Mouse (Mus musculus): Measurements from ENCODE around the gene Cds2. TPM values are rescaled to one million over a fixed set of nuclear protein-coding genes. Genes with fewer than 3 reads are reported as not detected.
"Not testable (repeated sequence)": the region's sequence is repeated elsewhere in the genome, so short reads cannot be mapped to it uniquely, and the experiment has no call there.

Cds2 gene
- polyA plus RNA-seq, 1 experiment from 2014 or later = 22.9 TPM

GRCm38 (mm10) chr2:132305165-132305564, 42.2 kb downstream of the Cds2 start:
- Histone ChIP-seq H3K36me3 (peaks cover 59% of the 10 kb centered on the region), H3K9me3 (no peaks in the 10 kb centered on the region), H3K4me3 (no peak overlapping the region), H3K9ac (no peak overlapping the region), H3K4me1 (no peaks in the 10 kb centered on the region), H3K27ac (no peak overlapping the region), H3K4me2 (no peak overlapping the region), H3K27me3 (no peaks in the 10 kb centered on the region)
- ATAC-seq (ENCODE audit: insufficient number of reproducible peaks, low FRiP score, low TSS enrichment, low read depth) = no peak
- WGBS = 92% methylated on average over 7 of the region's 7 CpGs

- Histone ChIP-seq H3K27ac (no peak overlapping the region), H3K4me1 (no peaks in the 10 kb centered on the region), H3K4me2 (no peak overlapping the region), H3K4me3 (no peak overlapping the region), H3K9me3 (no peaks in the 10 kb centered on the region), H3K36me3 (peaks cover 56% of the 10 kb centered on the region), H3K9ac (no peak overlapping the region), H3K27me3 (no peaks in the 10 kb centered on the region)
- no peak for ATAC-seq (ENCODE audit: insufficient number of reproducible peaks, low FRiP score, low TSS enrichment, low read depth)
- 55% methylated on average over 4 of the region's 4 CpGs for WGBS
Measured at GRCm38 (mm10) chr2:132305988-132306387, 43.0 kb downstream of the Cds2 start.

GRCm38 (mm10) chr2:132307213-132307843, 44.4 kb downstream of the Cds2 start:
- 91% methylated on average over 11 of the region's 11 CpGs for WGBS
- H3K9me3 ChIP-seq = no peaks in the 10 kb centered on the region
- H3K4me1 ChIP-seq = no peaks in the 10 kb centered on the region
- H3K36me3 ChIP-seq = peaks cover 48% of the 10 kb centered on the region
- no peak overlapping the region for H3K27ac ChIP-seq
- no peaks in the 10 kb centered on the region for H3K27me3 ChIP-seq
- H3K4me2 ChIP-seq = no peak overlapping the region
- no peak overlapping the region for H3K4me3 ChIP-seq
- H3K9ac ChIP-seq = no peak overlapping the region
- no peak for ATAC-seq (ENCODE audit: insufficient number of reproducible peaks, low FRiP score, low TSS enrichment, low read depth)

- H3K4me1 ChIP-seq = no peaks in the 10 kb centered on the region
- H3K27me3 ChIP-seq = no peaks in the 10 kb centered on the region
- no peaks in the 10 kb centered on the region for H3K9me3 ChIP-seq
- peaks cover 43% of the 10 kb centered on the region for H3K36me3 ChIP-seq
- H3K4me3 ChIP-seq = no peak overlapping the region
- 94% methylated on average over 6 of the region's 6 CpGs for WGBS
- H3K27ac ChIP-seq = no peak overlapping the region
- no peak for ATAC-seq (ENCODE audit: insufficient number of reproducible peaks, low FRiP score, low TSS enrichment, low read depth)
- H3K4me2 ChIP-seq = no peak overlapping the region
- no peak overlapping the region for H3K9ac ChIP-seq
Measured at GRCm38 (mm10) chr2:132308829-132309228, 45.9 kb downstream of the Cds2 start.

GRCm38 (mm10) chr2:132309398-132309930, 46.5 kb downstream of the Cds2 start:
- Histone ChIP-seq H3K4me1 (no peaks in the 10 kb centered on the region), H3K9ac (no peak overlapping the region), H3K27me3 (no peaks in the 10 kb centered on the region), H3K9me3 (no peaks in the 10 kb centered on the region), H3K4me2 (no peak overlapping the region), H3K36me3 (peaks cover 39% of the 10 kb centered on the region), H3K27ac (no peak overlapping the region), H3K4me3 (no peak overlapping the region)
- WGBS = 93% methylated on average over 6 of the region's 6 CpGs
- no peak for ATAC-seq (ENCODE audit: insufficient number of reproducible peaks, low FRiP score, low TSS enrichment, low read depth)

- H3K27me3 ChIP-seq = no peaks in the 10 kb centered on the region
- no peak overlapping the region for H3K9ac ChIP-seq
- H3K4me3 ChIP-seq = no peak overlapping the region
- H3K36me3 ChIP-seq = peaks cover 14% of the 10 kb centered on the region
- no peak for ATAC-seq (ENCODE audit: insufficient number of reproducible peaks, low FRiP score, low TSS enrichment, low read depth)
- no peaks in the 10 kb centered on the region for H3K4me1 ChIP-seq
- no peak overlapping the region for H3K27ac ChIP-seq
- WGBS = 74% methylated on average over 5 of the region's 5 CpGs
- H3K9me3 ChIP-seq = no peaks in the 10 kb centered on the region
- no peak overlapping the region for H3K4me2 ChIP-seq
Measured at GRCm38 (mm10) chr2:132312616-132313015, 49.7 kb downstream of the Cds2 start.

GRCm38 (mm10) chr2:132313568-132313967, 50.6 kb downstream of the Cds2 start:
- ATAC-seq (ENCODE audit: insufficient number of reproducible peaks, low FRiP score, low TSS enrichment, low read depth) = no peak; the same call in 1 of the 2 replicates
- Histone ChIP-seq H3K4me2 (no peak overlapping the region), H3K27me3 (no peaks in the 10 kb centered on the region), H3K9me3 (no peaks in the 10 kb centered on the region), H3K4me3 (no peak overlapping the region), H3K4me1 (no peaks in the 10 kb centered on the region), H3K36me3 (peaks cover 12% of the 10 kb centered on the region), H3K27ac (no peak overlapping the region), H3K9ac (no peak overlapping the region)
- 89% methylated on average over 2 of the region's 2 CpGs for WGBS

- H3K27ac ChIP-seq; ATAC-seq (ENCODE audit: insufficient number of reproducible peaks, low FRiP score, low TSS enrichment, low read depth); H3K27me3 ChIP-seq; H3K4me3 ChIP-seq; H3K4me1 ChIP-seq; H3K4me2 ChIP-seq; H3K9me3 ChIP-seq; H3K9ac ChIP-seq: not testable (repeated sequence)
- H3K36me3 ChIP-seq = peaks cover 12% of the 10 kb centered on the region
- 82% methylated on average over 8 of the region's 8 CpGs for WGBS
Measured at GRCm38 (mm10) chr2:132314057-132314456, 51.1 kb downstream of the Cds2 start.

- no peak for ATAC-seq (ENCODE audit: insufficient number of reproducible peaks, low FRiP score, low TSS enrichment, low read depth)
- Histone ChIP-seq H3K4me2 (no peak overlapping the region), H3K9ac (no peak overlapping the region), H3K4me1 (no peaks in the 10 kb centered on the region), H3K36me3 (0 out of 2 replicates have a peak, but pooled peaks cover 5% of the 10 kb centered on the region), H3K27me3 (no peaks in the 10 kb centered on the region), H3K27ac (no peak overlapping the region), H3K4me3 (no peak overlapping the region), H3K9me3 (no peaks in the 10 kb centered on the region)
- WGBS = 41% methylated on average over 8 of the region's 8 CpGs
Measured at GRCm38 (mm10) chr2:132316041-132316808, 53.3 kb downstream of the Cds2 start.

- WGBS = 76% methylated on average over 1 of the region's 1 CpGs
- no peak overlapping the region for H3K4me3 ChIP-seq
- no peaks in the 10 kb centered on the region for H3K36me3 ChIP-seq
- no peak overlapping the region for H3K9ac ChIP-seq
- H3K27me3 ChIP-seq = no peaks in the 10 kb centered on the region
- no peak for ATAC-seq (ENCODE audit: insufficient number of reproducible peaks, low FRiP score, low TSS enrichment, low read depth)
- no peak overlapping the region for H3K4me2 ChIP-seq
- no peaks in the 10 kb centered on the region for H3K9me3 ChIP-seq
- H3K27ac ChIP-seq = no peak overlapping the region
- H3K4me1 ChIP-seq = no peaks in the 10 kb centered on the region
Measured at GRCm38 (mm10) chr2:132317178-132317577, 54.2 kb downstream of the Cds2 start.

GRCm38 (mm10) chr2:132320516-132320915, 57.6 kb downstream of the Cds2 start:
- no peaks in the 10 kb centered on the region for H3K36me3 ChIP-seq
- no peak overlapping the region for H3K9ac ChIP-seq
- no peak overlapping the region for H3K27ac ChIP-seq
- WGBS = 77% methylated on average over 5 of the region's 5 CpGs
- no peak overlapping the region for H3K4me2 ChIP-seq
- H3K4me3 ChIP-seq = no peak overlapping the region
- no peaks in the 10 kb centered on the region for H3K27me3 ChIP-seq
- no peak for ATAC-seq (ENCODE audit: insufficient number of reproducible peaks, low FRiP score, low TSS enrichment, low read depth)
- H3K4me1 ChIP-seq = no peaks in the 10 kb centered on the region
- H3K9me3 ChIP-seq = no peaks in the 10 kb centered on the region

- no peaks in the 10 kb centered on the region for H3K27me3 ChIP-seq
- no peak overlapping the region for H3K4me2 ChIP-seq
- H3K9ac ChIP-seq = no peak overlapping the region
- H3K4me1 ChIP-seq = no peaks in the 10 kb centered on the region
- H3K4me3 ChIP-seq = no peak overlapping the region
- no peak for ATAC-seq (ENCODE audit: insufficient number of reproducible peaks, low FRiP score, low TSS enrichment, low read depth)
- no peaks in the 10 kb centered on the region for H3K9me3 ChIP-seq
- no peaks in the 10 kb centered on the region for H3K36me3 ChIP-seq
- WGBS = 55% methylated on average over 4 of the region's 4 CpGs
- H3K27ac ChIP-seq = no peak overlapping the region
Measured at GRCm38 (mm10) chr2:132323541-132323940, 60.6 kb downstream of the Cds2 start.
